Comparison of ENCODE assay signal across 12 mouse cellular contexts in genomic region chr6:140541919-140542318, GRCm38 (mm10).
"Had no signal": no experiment of that assay in that cellular context is flagged by ENCODE, and none has a peak within 500 bp of the region (broad histone marks: within the 10 kb centered on the region; RNA-seq: fewer than 3 reads in every experiment).

No protein-coding gene starts in this region.

- DNase-seq: gastrocnemius, postnatal 14 days; gastrocnemius, postnatal 36 days; heart, adult 18-20 months; heart, postnatal 14 days; heart, postnatal 36 days; kidney, adult 18-20 months; kidney, adult 8-10 months; kidney, postnatal 10 days; kidney, postnatal 25 days; kidney, postnatal 4 days; liver; liver, embryonic 13.5 days had no signal
